Mouse (Mus musculus): ENCODE measurements around the gene Myh14. TPM values are rescaled to one million over a fixed set of nuclear protein-coding genes. Genes with fewer than 3 reads are reported as not detected.

Myh14 gene
- polyA plus RNA-seq (2012; ENCODE audit: low replicate concordance), result 0.11 and 0.28 TPM in 2 replicates

DNA sequence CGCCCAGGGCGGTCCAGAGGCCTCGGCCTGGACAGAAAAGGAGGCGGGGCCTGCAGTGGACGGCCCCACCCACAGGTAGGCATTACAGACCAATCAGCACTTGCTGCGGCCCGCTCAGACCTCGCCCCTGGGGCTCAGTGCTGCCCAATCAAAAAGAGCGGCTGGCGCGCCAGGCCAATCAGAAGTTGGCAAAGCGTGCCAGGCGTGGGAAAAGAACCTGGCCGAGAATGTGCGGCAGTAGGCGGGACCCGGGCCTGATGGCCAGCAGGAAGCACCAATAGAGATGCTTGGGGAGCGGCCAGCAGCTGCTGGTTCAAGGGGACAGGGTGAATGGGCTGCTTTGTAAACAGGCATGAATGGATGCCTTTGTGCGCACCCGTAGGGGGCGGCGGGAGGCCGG lies at the start of gene Myh14:
Gene Myh14 (minus strand): TSS at position 41 of the 400 bp plus-strand sequence.

GRCm38 (mm10) chr7:44708574-44708973 lies 37.9 kb upstream of the Myh14 start, which contains the start of gene Izumo2:
Izumo2 (plus strand) TSS chr7:44708742.

DNA sequence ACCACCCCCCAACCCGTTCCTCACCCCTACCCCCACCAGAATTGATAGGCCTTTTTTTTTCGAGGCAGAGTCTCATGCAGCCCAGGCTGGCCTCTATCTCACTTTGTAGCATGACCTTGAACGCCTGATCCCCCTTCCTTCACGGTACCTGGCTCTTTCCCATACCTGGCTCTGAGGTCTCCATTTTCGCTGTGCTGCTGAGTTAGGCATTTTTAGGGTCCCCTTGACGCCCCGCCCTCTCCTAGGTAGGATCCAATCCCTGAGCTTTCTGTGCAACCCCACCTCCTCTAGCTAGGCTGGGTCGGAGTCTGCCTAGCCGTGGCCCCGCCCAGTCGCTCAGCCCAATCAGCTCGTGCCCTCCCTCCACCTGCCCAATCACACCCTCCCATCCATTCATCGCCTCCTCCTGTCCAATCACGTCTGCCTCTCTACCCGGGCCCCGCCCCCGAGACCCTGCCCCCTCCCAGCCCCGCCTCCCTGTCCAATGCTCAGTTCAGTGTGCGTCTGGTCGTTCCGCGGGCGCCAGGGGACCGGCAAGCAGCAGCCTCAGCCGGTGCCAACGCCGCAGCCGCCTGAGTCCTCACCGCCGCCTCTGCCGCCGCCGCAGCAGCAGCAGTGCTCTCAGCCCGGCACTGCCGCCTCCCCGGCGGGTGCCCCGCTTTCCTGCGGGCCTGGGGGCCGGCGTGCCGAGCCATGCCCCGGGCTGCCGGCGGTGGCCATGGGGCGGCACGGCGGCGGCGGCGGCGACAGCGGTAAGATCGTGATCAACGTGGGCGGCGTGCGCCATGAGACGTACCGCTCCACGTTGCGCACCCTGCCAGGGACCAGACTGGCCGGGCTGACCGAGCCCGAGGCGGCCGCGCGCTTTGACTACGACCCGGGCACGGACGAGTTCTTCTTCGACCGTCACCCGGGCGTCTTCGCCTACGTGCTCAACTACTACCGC lies 80.0 kb downstream of the Myh14 start, which contains the start of gene Kcnc3:
Gene Kcnc3 (plus strand): TSS at position 263 of the 946 bp plus-strand sequence.

DNA sequence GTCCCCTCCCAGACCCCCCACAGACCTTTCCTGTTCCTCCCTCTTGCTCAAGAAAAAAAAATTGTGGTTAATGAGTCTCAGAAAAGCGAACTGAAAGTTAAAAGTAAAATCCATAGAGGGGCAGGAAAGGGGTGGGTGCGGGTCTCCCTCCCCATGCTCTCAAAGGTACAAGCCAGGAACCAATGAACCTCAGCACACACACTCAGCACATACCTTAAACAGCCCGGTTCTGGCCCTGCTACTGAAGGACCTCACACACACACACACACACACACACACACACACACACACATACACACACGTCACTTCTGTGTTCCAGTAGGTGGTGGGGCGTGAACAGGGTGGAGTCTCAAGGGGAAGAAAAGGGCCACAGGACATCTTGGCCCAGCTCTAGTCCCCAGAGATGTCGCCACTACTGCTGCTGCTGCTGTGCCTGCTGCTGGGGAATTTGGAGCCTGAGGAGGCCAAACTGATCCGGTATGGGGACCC lies 98.4 kb downstream of the Myh14 start, which contains the start of gene Napsa:
Gene Napsa (plus strand): TSS at position 168 of the 489 bp plus-strand sequence.

Other genes with a start within 250 kb of the Myh14 start
- gene Lrrc4b, start 241.8 kb downstream of the Myh14 start, polyA plus RNA-seq (2012; ENCODE audit: low replicate concordance), result not detected in 2 replicates
- gene Aspdh, start 205.5 kb downstream of the Myh14 start, polyA plus RNA-seq (2012; ENCODE audit: low replicate concordance), result 0.30 TPM in 1 of 2 replicates, not detected in the other
- gene Josd2, start 202.9 kb downstream of the Myh14 start, polyA plus RNA-seq (2012; ENCODE audit: low replicate concordance), result 650 and 1,462 TPM in 2 replicates
- 406 and 427 TPM in 2 replicates for gene Emc10, start 174.3 kb downstream of the Myh14 start, polyA plus RNA-seq (2012; ENCODE audit: low replicate concordance)
- 6.6 and 8.4 TPM in 2 replicates for gene Fam71e1, start 174.3 kb downstream of the Myh14 start, polyA plus RNA-seq (2012; ENCODE audit: low replicate concordance)
- gene Mybpc2, start 146.2 kb downstream of the Myh14 start, polyA plus RNA-seq (2012; ENCODE audit: low replicate concordance), result 0.79 TPM in 1 of 2 replicates, not detected in the other
- 161 and 223 TPM in 2 replicates for gene Spib, start 138.8 kb downstream of the Myh14 start, polyA plus RNA-seq (2012; ENCODE audit: low replicate concordance)
- gene Pold1, start 122.0 kb downstream of the Myh14 start, polyA plus RNA-seq (2012; ENCODE audit: low replicate concordance), result 279 and 341 TPM in 2 replicates
- gene Nr1h2, start 116.9 kb downstream of the Myh14 start, polyA plus RNA-seq (2012; ENCODE audit: low replicate concordance), result 345 and 359 TPM in 2 replicates
- 13.3 and 28.4 TPM in 2 replicates for gene Napsa, start 98.5 kb downstream of the Myh14 start, polyA plus RNA-seq (2012; ENCODE audit: low replicate concordance)
- 3.2 and 3.3 TPM in 2 replicates for gene Kcnc3, start 80.2 kb downstream of the Myh14 start, polyA plus RNA-seq (2012; ENCODE audit: low replicate concordance)
- not detected in 2 replicates for gene Izumo2, start 37.9 kb upstream of the Myh14 start, polyA plus RNA-seq (2012; ENCODE audit: low replicate concordance)
- gene Vrk3, start 77.6 kb upstream of the Myh14 start, polyA plus RNA-seq (2012; ENCODE audit: low replicate concordance), result 56.2 and 60.7 TPM in 2 replicates
- gene Zfp473, start 80.2 kb upstream of the Myh14 start, polyA plus RNA-seq (2012; ENCODE audit: low replicate concordance), result 0.19 TPM in 1 of 2 replicates, not detected in the other
- gene Nup62, start 145.2 kb upstream of the Myh14 start, polyA plus RNA-seq (2012; ENCODE audit: low replicate concordance), result 34.9 and 262 TPM in 2 replicates
- gene Il4i1, start 145.5 kb upstream of the Myh14 start, polyA plus RNA-seq (2012; ENCODE audit: low replicate concordance), result 32.0 and 50.1 TPM in 2 replicates
- 316 and 493 TPM in 2 replicates for gene Atf5, start 145.8 kb upstream of the Myh14 start, polyA plus RNA-seq (2012; ENCODE audit: low replicate concordance)
- 700 and 1,277 TPM in 2 replicates for gene Akt1s1, start 178.1 kb upstream of the Myh14 start, polyA plus RNA-seq (2012; ENCODE audit: low replicate concordance)
- 84.2 and 127 TPM in 2 replicates for gene Tbc1d17, start 178.2 kb upstream of the Myh14 start, polyA plus RNA-seq (2012; ENCODE audit: low replicate concordance)
- 44.0 and 47.7 TPM in 2 replicates for gene Pnkp, start 186.3 kb upstream of the Myh14 start, polyA plus RNA-seq (2012; ENCODE audit: low replicate concordance)
- gene Ptov1, start 198.9 kb upstream of the Myh14 start, polyA plus RNA-seq (2012; ENCODE audit: low replicate concordance), result 43.6 and 56.8 TPM in 2 replicates
- 556 and 706 TPM in 2 replicates for gene Med25, start 221.9 kb upstream of the Myh14 start, polyA plus RNA-seq (2012; ENCODE audit: low replicate concordance)
- 65.8 and 103 TPM in 2 replicates for gene Fuz, start 225.2 kb upstream of the Myh14 start, polyA plus RNA-seq (2012; ENCODE audit: low replicate concordance)

Measured in leukemia stem cell, adult 10-12 weeks (primary cell).